Mouse (Mus musculus) cerebellum, adult 11 months (tissue): Measurements from ENCODE around the gene Abcb1b.
"Not testable (repeated sequence)": the region's sequence is repeated elsewhere in the genome, so short reads cannot be mapped to it uniquely, and the experiment has no call there.

ENCODE experiments used
- DNase-seq: peaks from one replicate; pipeline ENCODE4 v3.0.0; 2022

The Abcb1b gene

GRCm38 (mm10) chr5:8797987-8798751 is at the start of gene Abcb1b:
Abcb1b (plus strand) TSS chr5:8798147.
- DNase-seq, result peak; percentile 1

GRCm38 (mm10) chr5:8772866-8773265 is 25.1 kb upstream of the Abcb1b start:
- DNase-seq, result no peak

GRCm38 (mm10) chr5:8778311-8778710 is 19.6 kb upstream of the Abcb1b start:
- DNase-seq, result no peak

GRCm38 (mm10) chr5:8778751-8779150 is 19.2 kb upstream of the Abcb1b start:
- no peak for DNase-seq

- no peak for DNase-seq
Observed at GRCm38 (mm10) chr5:8792281-8792680, 5.7 kb upstream of the Abcb1b start.

GRCm38 (mm10) chr5:8798752-8799115 is 787 bp downstream of the Abcb1b start:
- no peak for DNase-seq

GRCm38 (mm10) chr5:8805742-8806141 is 7.8 kb downstream of the Abcb1b start:
- no peak for DNase-seq

GRCm38 (mm10) chr5:8807137-8808004 is 9.4 kb downstream of the Abcb1b start:
- no peak for DNase-seq

GRCm38 (mm10) chr5:8813872-8814271 is 15.9 kb downstream of the Abcb1b start:
- no peak for DNase-seq

- no peak for DNase-seq
Observed at GRCm38 (mm10) chr5:8819635-8820591, 22.0 kb downstream of the Abcb1b start.

GRCm38 (mm10) chr5:8820592-8821104 is 22.7 kb downstream of the Abcb1b start:
- not testable (repeated sequence) for DNase-seq

- no peak for DNase-seq
Observed at GRCm38 (mm10) chr5:8838661-8839438, 40.9 kb downstream of the Abcb1b start.

GRCm38 (mm10) chr5:8839651-8840050 is 41.7 kb downstream of the Abcb1b start:
- DNase-seq, result no peak

GRCm38 (mm10) chr5:8840887-8841286 is 42.9 kb downstream of the Abcb1b start:
- DNase-seq, result no peak

GRCm38 (mm10) chr5:8842815-8843214 is 44.9 kb downstream of the Abcb1b start:
- no peak for DNase-seq

- DNase-seq, result not testable (repeated sequence)
Observed at GRCm38 (mm10) chr5:8848607-8849575, 50.9 kb downstream of the Abcb1b start.

GRCm38 (mm10) chr5:8850851-8851250 is 52.9 kb downstream of the Abcb1b start:
- no peak for DNase-seq

GRCm38 (mm10) chr5:8857201-8857600 is 59.3 kb downstream of the Abcb1b start:
- DNase-seq, result no peak

GRCm38 (mm10) chr5:8861811-8862210 is 63.9 kb downstream of the Abcb1b start:
- no peak for DNase-seq

- no peak for DNase-seq
Observed at GRCm38 (mm10) chr5:8863580-8864337, 65.8 kb downstream of the Abcb1b start.
